Mouse (Mus musculus): Measurements from ENCODE around the gene Fut8.
"Not testable (repeated sequence)": the region's sequence is repeated elsewhere in the genome, so short reads cannot be mapped to it uniquely, and the experiment has no call there.

The Fut8 gene

GRCm38 (mm10) chr12:77223595-77223994 lies 14.3 kb upstream of the Fut8 start:
- DNase-seq: peak; percentile 11 to 21

- DNase-seq: no peak
These were observed 13.8 kb upstream of the Fut8 start for GRCm38 (mm10) chr12:77224121-77224520.

GRCm38 (mm10) chr12:77224891-77225290 lies 13.0 kb upstream of the Fut8 start:
- DNase-seq: no peak

- DNase-seq: no peak
These were observed 12.2 kb upstream of the Fut8 start for GRCm38 (mm10) chr12:77225727-77226126.

DNA sequence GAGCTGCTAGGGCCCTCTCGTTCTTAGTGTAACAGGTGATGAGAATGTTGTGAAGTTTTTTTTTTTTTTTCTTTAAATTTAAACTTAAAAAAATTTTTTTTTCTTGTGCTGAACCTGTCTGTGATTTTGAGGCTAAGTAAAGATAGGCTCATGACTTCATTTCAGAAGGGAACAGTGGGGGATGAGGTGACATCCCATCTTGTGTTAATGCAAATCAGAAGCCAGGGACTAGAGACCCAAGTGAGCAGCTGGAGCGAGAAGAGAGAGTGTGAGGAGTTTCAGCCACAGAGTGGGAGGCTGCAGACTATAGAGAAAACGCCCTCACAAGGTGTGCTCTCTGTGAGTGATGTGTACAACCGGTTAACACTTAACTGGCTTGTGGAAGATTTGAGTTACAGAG lies 2.0 kb upstream of the Fut8 start:
- no peak for DNase-seq

GRCm38 (mm10) chr12:77238531-77239389 lies 835 bp downstream of the Fut8 start:
- peak; percentile 92 to 94 for DNase-seq

- DNase-seq: no peak
These were observed 1.6 kb downstream of the Fut8 start for GRCm38 (mm10) chr12:77239390-77240061.

DNA sequence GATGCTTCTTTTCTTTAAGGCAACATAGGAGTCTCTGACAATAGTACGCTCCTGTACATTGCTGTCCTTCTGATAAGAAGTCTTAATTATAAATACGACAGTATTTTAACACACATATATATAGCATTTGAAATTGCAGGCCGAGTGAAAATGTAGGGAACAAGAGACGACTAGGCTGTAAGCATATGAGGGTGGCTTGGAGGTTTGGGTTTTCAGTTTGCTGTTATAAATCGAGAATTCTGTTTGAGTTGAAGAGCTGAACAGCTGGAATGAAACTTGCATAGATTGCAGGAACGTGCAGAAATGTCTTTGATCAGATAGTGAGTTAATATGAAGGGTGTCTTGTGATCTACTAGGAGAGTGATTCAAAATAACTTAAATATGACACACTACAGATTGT lies 2.4 kb downstream of the Fut8 start:
- no peak for DNase-seq

DNA sequence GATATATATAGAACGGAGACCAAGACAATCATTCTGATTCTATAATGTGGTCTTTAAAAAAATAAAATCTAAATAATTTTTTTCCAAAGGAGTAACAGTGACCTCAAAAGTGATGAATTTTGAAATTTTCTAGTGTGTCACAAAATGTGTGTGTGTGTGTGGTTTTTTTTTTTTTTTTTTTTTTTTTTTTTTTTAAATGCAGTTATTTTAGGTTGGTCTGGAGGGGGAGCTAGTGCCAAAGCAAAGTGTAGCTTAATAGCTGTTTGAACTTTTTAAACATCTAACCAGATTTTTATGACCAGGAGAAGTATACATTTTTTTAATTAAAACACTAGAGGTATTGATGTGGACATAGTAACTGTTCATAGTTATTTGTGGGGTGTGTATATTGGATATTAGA lies 2.9 kb downstream of the Fut8 start:
- DNase-seq: peak in 1 of 2 experiments; percentile 23

DNA sequence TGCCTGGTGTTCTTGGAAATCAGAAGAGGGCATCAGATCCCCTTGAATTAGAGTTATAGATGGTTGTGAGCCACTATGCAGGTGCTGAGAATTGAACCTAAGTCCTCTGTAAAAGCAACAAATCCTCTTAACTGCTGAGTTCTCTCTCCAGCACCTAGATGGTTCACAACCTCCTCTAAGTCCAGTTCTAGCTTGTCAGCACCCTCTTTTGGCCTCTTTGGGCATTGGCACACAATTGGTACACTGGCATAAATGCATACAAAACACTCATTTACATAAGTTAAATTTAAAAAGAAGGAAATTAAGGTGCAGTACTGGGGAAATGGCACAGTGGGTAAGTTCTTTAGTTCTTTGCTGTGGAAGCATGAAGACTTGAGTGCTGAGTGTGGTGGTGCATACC lies 24.7 kb downstream of the Fut8 start:
- peak in 1 of 2 experiments; percentile 13 for DNase-seq

DNA sequence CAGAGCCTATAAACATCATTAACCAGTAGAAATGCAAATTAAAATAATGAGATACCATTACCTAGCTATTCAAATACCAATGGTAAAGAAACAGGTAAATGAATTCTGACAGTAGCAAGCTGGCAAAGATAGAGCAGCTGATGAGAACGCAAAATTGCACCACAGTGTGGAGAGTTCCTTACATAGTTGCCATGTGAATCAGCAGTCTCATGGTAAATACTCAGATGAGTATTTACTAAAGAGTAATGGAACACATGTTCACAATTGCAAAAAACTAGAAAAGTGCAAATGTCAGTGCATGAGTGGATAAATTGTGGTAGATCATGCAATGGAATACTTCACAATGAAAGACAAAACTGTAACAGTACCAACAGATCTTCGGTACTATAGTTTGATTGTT lies 25.9 kb downstream of the Fut8 start:
- no peak for DNase-seq

GRCm38 (mm10) chr12:77270694-77271093 lies 32.8 kb downstream of the Fut8 start:
- DNase-seq: no peak

DNA sequence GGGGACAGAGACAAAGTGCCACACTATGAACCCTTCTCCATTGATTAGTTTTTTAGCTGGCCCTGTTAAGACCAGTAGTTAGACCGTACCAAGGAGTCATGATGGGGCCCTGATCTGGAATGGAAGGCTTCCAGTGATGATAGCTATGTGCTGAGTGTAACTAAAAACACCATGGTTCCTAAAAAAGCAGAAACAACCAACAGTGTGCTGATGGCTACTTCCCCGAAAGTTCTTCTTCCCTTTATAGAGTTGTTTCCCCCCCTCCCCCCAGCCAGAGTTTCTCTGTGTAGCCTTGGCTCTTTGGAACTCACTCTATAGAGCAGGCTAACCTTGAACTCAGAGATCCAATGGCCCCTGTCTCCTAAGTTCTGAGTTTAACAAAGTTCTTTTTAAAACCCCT lies 50.6 kb downstream of the Fut8 start:
- no peak for DNase-seq

- no peak for DNase-seq
These were observed 53.1 kb downstream of the Fut8 start for GRCm38 (mm10) chr12:77291017-77291416.

DNA sequence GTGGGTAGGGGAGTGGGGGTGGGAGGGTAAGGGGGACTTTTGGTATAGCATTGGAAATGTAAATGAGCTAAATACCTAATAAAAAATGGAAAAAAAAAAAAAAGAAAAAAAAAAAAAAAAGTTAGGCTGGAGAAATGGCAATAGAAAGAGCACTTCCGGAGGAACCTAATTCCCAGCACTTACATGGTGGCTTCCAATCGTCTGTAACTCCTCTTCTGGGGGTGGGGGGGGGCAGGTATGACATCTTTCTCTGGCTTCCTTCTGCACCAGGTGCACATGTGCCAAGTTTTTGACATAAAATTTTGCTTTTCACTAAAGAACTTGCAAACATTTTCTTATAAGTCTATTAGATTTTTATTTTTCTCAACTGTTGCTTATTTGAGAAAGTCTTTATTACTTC lies 53.9 kb downstream of the Fut8 start:
- not testable (repeated sequence) for DNase-seq

GRCm38 (mm10) chr12:77292375-77293258 lies 54.7 kb downstream of the Fut8 start:
- DNase-seq: no peak

GRCm38 (mm10) chr12:77296119-77296518 lies 58.2 kb downstream of the Fut8 start:
- no peak for DNase-seq

DNA sequence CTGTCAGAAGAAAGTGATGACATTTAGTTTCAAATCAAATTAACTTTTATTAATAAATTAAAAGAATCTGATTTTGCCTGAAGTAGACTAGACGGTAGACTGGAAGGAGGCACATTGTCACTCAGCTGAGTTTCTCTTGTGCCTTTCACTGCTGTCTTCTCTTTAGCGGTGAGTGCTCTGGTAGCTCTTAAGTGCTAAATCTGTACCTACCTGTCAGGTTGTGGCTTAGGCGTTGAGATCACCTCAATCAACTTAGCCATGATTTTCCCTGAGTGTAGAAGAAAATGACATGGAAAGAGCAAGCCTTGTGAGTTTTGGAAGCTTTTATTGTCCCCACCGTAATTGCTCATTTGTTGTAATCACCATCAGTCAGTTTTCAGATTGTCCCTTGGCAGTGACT lies 59.2 kb downstream of the Fut8 start:
- no peak for DNase-seq

GRCm38 (mm10) chr12:77297858-77298257 lies 59.9 kb downstream of the Fut8 start:
- DNase-seq: no peak

DNA sequence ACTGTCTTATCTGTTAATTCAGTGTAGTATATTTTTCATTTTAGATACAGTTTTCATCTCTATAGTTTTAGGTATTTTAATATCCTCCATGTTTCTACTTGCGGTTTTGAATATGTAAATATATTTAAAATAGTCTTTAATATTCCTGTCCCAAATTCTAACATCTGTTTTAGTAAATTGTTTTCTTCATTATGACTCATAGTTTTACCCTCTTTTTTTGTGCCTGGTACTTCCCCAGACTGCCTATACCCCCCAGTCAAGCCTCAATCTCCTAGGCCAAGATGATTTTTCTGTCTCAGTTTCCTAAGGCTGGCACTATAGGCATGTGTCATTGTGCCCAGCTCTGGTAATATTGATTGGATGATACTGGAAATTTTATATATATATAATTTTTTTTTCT lies 64.1 kb downstream of the Fut8 start:
- no peak for DNase-seq

- no peak for DNase-seq
These were observed 65.4 kb downstream of the Fut8 start for GRCm38 (mm10) chr12:77303367-77303766.

GRCm38 (mm10) chr12:77305502-77305901 lies 67.6 kb downstream of the Fut8 start:
- no peak for DNase-seq

GRCm38 (mm10) chr12:77306759-77307314 lies 68.9 kb downstream of the Fut8 start:
- no peak for DNase-seq
